Mouse (Mus musculus) kidney, postnatal 36 days (tissue): Measurements from ENCODE around the gene Syt14.

Experiments
- DNase-seq, 2 experiments: peaks; one replicate each; pipeline ENCODE4 v3.0.0; 2021 to 2022; ENCODE audit warnings: mixed read lengths in 2 of 2

The Syt14 gene

GRCm38 (mm10) chr1:192860273-192860672 is 175.3 kb downstream of the Syt14 start:
- no peak for DNase-seq

- no peak for DNase-seq
These were observed 178.0 kb downstream of the Syt14 start for GRCm38 (mm10) chr1:192857582-192857981.

GRCm38 (mm10) chr1:192856931-192857330 is 178.6 kb downstream of the Syt14 start:
- no peak for DNase-seq

GRCm38 (mm10) chr1:192856411-192856810 is 179.2 kb downstream of the Syt14 start:
- peak in 1 of 2 experiments; percentile 22 for DNase-seq

- peak; percentile 60 to 77 for DNase-seq
These were observed 179.9 kb downstream of the Syt14 start, which contains the start of gene Sertad4 for GRCm38 (mm10) chr1:192855474-192856230. Gene Sertad4 (minus strand): TSS chr1:192855756.

GRCm38 (mm10) chr1:192854819-192855271 is 180.7 kb downstream of the Syt14 start:
- peak; percentile 42 to 65 for DNase-seq

- DNase-seq: no peak
These were observed 181.4 kb downstream of the Syt14 start for GRCm38 (mm10) chr1:192853988-192854818.

GRCm38 (mm10) chr1:192853429-192853828 is 182.1 kb downstream of the Syt14 start:
- no peak for DNase-seq

GRCm38 (mm10) chr1:192852047-192852446 is 183.5 kb downstream of the Syt14 start:
- DNase-seq: no peak

- DNase-seq: peak; percentile 43 to 47
These were observed 183.9 kb downstream of the Syt14 start for GRCm38 (mm10) chr1:192851640-192852039.

- DNase-seq: no peak
These were observed 184.4 kb downstream of the Syt14 start for GRCm38 (mm10) chr1:192851126-192851525.

GRCm38 (mm10) chr1:192849616-192850015 is 186.0 kb downstream of the Syt14 start:
- no peak for DNase-seq

GRCm38 (mm10) chr1:192847254-192847653 is 188.3 kb downstream of the Syt14 start:
- no peak for DNase-seq
